Mouse (Mus musculus) brain, embryonic 14.5 days (tissue): Measurements from ENCODE around the gene Slc22a23.

Source experiments
- CTCF ChIP-seq: fragments of 200-500 bp; IDR thresholded peaks from 2 replicates; pipeline ENCODE4 v1.5.1; 2012; ENCODE audit warnings: inconsistent platforms, mild to moderate bottlenecking, moderate library complexity, borderline replicate concordance; ENCODE audit not compliant: insufficient read depth, insufficient read length; ENCODE audit errors: extremely low read depth
- POLR2A ChIP-seq: fragments of 200-500 bp; IDR thresholded peaks from 2 replicates; pipeline ENCODE4 v1.6.1; 2012; ENCODE audit warnings: mild to moderate bottlenecking, inconsistent platforms, borderline replicate concordance; ENCODE audit not compliant: poor library complexity, insufficient read depth, insufficient read length, severe bottlenecking; ENCODE audit errors: extremely low read depth

DNA sequence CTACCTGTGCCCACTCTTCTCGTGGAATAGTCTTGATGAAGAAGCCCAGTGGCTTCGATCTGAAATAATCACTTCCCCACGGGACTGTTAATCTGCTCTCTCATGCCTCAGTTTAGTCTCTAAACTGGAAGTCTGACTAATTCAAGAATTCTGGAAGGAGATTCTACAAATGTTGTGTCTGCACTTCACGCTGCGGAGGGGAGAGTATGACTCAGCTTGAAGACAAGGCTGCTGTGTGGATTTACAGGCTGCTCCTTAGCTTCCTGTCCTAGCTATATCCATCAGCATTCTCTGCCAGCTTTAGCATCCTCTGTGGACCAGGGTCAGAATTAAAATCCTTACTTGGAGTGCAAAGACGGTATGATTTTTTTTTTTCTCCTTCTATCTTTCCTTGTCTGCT is 112.0 kb downstream of the Slc22a23 start:
- TF ChIP-seq CTCF (no peak), POLR2A (no peak)
